Mouse (Mus musculus) testis, adult 2 months (tissue): ENCODE results near the gene Nipsnap2. TPM values are rescaled to one million over a fixed set of nuclear protein-coding genes. Genes with fewer than 3 reads are reported as not detected.
"Not testable (repeated sequence)": the region's sequence is repeated elsewhere in the genome, so short reads cannot be mapped to it uniquely, and the experiment has no call there.

Source experiments
- H3K27ac ChIP-seq: fragments of 200-500 bp; 2 replicates; pipeline ENCODE4 v1.5.1; 2012; ENCODE audit warnings: low read depth, low read length; ENCODE audit not compliant: control insufficient read depth, insufficient read depth
- H3K27me3 ChIP-seq: fragments of 200-500 bp; 2 replicates; pipeline ENCODE4 v1.6.1; 2012; ENCODE audit warnings: mild to moderate bottlenecking, low read length, moderate library complexity; ENCODE audit not compliant: control insufficient read depth, insufficient read depth
- H3K36me3 ChIP-seq: fragments of 200-500 bp; 2 replicates; pipeline ENCODE4 v1.6.1; 2012; ENCODE audit warnings: mild to moderate bottlenecking, low read length; ENCODE audit not compliant: control insufficient read depth, insufficient read depth
- H3K4me1 ChIP-seq: fragments of 200-500 bp; 2 replicates; pipeline ENCODE4 v1.6.1; 2012; ENCODE audit warnings: low read length; ENCODE audit not compliant: control insufficient read depth, insufficient read depth
- H3K4me3 ChIP-seq: fragments of 200-500 bp; 2 replicates; pipeline ENCODE4 v1.5.1; 2012; ENCODE audit warnings: low read depth, mild to moderate bottlenecking, low read length, moderate library complexity, mixed read lengths; ENCODE audit not compliant: control insufficient read depth
- CTCF ChIP-seq: fragments of 200-500 bp; IDR thresholded peaks from 2 replicates; pipeline ENCODE4 v1.5.1; 2012; ENCODE audit warnings: low read depth, mild to moderate bottlenecking, inconsistent platforms, low read length, moderate library complexity; ENCODE audit not compliant: control insufficient read depth, insufficient read depth, insufficient replicate concordance
- POLR2A ChIP-seq: fragments of 200-500 bp; IDR thresholded peaks from 2 replicates; pipeline ENCODE4 v1.6.1; 2012; ENCODE audit warnings: low read depth, mild to moderate bottlenecking, inconsistent platforms, low read length, moderate library complexity; ENCODE audit not compliant: control insufficient read depth
- polyA plus RNA-seq: library from polyadenylated mRNA; depleted of rRNA; stranded (reverse); fragments of >200 nt; gene quantifications from 2 replicates; pipeline ENCODE4 v1.2.3, GENCODE M21; 2012; rRNA removed

Gene Nipsnap2
- polyA plus RNA-seq, 1 experiment = 15.6 TPM

DNA sequence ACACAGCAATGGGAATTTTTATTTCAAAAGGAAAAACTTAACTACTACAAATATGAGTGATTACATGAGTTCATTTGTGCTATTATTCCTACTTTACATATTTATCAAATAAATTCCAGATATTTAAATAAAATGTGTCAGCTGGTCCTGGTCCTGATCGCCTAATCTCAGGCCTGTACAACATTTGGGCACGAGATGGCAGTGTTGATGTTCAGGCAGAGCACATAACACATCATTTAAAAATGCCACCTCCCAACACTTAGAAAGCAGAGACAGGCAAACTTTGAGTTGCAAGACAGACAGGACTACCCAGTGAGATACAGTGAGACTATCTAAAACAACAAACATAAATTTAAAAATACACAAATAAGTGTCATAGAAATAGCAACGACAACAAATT is 57.3 kb downstream of the Nipsnap2 start:
- Histone ChIP-seq H3K36me3 (no peaks in the 10 kb centered on the region), H3K4me1 (peaks cover 10% of the 10 kb centered on the region), H3K27ac (no peak overlapping the region), H3K27me3 (no peaks in the 10 kb centered on the region), H3K4me3 (no peak overlapping the region)
- TF ChIP-seq POLR2A (no peak), CTCF (no peak; the same call in 1 of the 2 replicates)

GRCm38 (mm10) chr5:129785235-129785870 is 60.5 kb downstream of the Nipsnap2 start:
- TF ChIP-seq CTCF (no peak), POLR2A (no peak)

GRCm38 (mm10) chr5:129786161-129786560 is 61.3 kb downstream of the Nipsnap2 start:
- H3K27ac ChIP-seq = no peak overlapping the region
- H3K4me1 ChIP-seq = peaks cover 2% of the 10 kb centered on the region
- no peaks in the 10 kb centered on the region for H3K27me3 ChIP-seq
- TF ChIP-seq CTCF (no peak), POLR2A (no peak)
- peak overlapping the region; percentile 99 for H3K4me3 ChIP-seq
- H3K36me3 ChIP-seq = no peaks in the 10 kb centered on the region; the same call in 1 of the 2 replicates

More at GRCm38 (mm10) chr5:129785235-129785870, 60.5 kb downstream of the Nipsnap2 start:
- Histone ChIP-seq H3K27ac (no peak overlapping the region), H3K4me1 (peaks cover 2% of the 10 kb centered on the region), H3K4me3 (no peak overlapping the region), H3K36me3 (no peaks in the 10 kb centered on the region; the same call in 1 of the 2 replicates), H3K27me3 (no peaks in the 10 kb centered on the region)

DNA sequence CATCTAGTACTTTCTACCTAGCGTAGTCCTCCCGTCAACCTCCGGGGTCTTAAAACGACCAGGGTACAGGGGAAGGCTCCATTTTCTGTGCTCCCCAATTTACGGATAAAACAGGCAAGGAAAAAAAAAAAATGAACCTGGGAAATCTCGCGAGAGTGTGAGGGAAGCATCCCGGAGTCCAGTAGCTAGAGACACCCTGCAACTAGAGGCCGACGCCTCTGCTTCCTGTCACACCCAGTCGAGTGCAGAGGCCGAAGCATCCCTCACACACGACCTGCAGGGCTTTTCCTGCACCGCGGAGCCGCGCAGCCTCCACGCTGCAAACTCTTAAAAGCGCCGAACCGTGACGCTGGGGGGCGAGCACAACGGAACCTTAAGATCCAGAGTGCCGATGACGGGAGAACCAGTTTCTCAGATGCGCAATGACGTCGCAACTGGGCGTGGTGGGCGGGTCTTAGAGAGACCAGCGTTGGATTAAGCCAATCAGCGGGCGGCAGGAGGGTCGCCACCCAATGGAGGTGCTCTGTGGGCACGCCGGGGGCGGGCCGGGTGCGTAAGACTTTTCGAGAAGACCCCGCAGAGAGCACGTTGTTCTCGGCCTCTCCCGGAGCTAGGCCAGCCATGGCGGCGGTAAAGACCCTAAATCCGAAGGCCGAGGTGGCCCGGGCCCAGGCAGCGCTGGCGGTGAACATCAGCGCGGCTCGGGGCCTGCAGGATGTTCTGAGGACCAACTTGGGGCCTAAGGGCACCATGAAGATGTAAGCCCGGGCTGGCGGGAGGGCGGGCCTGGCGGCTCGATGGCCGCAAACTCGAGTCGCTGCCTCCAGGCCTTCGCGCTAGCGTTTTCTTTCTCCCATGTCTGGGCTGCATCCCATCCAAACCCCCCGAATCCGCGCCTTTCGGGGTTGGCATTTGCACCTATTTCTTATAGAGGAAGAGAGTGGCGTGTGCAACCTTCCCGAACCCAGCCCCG is 62.2 kb downstream of the Nipsnap2 start, which contains the start of gene Psph:
Gene Psph, minus strand, starts transcription at position 632 of the 973 bp plus-strand sequence.
- TF ChIP-seq CTCF = no peak
- TF ChIP-seq POLR2A = peak; percentile 76
- Histone ChIP-seq H3K27ac (peak within 1 kb of the TSS; percentile 96), H3K36me3 (peaks cover 2% of the 10 kb centered on the region), H3K4me3 (peak within 1 kb of the TSS; percentile 99), H3K4me1 (peaks cover 2% of the 10 kb centered on the region), H3K27me3 (no peaks in the 10 kb centered on the region)

DNA sequence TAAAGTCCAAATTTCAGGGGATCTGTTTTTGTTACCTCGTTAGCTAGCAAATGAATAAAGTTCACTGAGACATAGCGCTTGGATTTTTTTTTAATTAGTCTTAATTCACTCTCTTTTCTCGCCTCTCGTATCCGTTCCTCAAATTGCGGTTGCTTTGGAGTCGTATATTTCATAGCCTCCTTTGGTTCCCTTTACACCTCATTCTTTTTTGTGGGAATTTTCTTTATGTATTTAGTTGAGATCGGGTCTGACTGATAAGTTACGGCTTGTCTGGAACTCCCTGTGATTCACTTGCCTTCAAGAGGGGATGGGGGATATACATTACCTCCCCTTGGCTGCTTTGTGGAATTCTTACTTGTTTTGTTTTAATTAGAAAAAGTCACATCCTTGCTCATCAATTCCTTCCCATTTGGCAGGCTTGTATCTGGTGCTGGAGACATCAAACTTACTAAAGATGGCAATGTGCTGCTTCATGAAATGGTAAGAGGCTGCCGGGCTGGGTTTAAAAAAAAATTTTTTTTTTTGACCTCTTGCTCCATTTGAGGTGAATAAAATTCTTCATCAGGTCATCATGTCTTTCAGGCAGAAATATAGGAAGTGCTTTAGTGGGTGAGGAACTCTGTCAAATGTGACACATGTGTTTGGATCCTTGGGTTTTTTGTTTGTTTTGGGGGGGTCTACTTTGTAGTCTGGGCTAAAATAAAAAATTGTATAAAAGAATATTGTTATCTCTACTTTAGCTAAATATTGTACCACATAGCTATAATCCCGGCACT is 63.1 kb downstream of the Nipsnap2 start:
- peaks cover 3% of the 10 kb centered on the region for H3K36me3 ChIP-seq
- peak overlapping the region; percentile 99 for H3K4me3 ChIP-seq
- peak overlapping the region; percentile 96; the same call in 1 of the 2 replicates for H3K27ac ChIP-seq
- TF ChIP-seq CTCF (no peak), POLR2A (no peak)
- H3K27me3 ChIP-seq = no peaks in the 10 kb centered on the region
- H3K4me1 ChIP-seq = peaks cover 2% of the 10 kb centered on the region

GRCm38 (mm10) chr5:129790591-129790990 is 65.7 kb downstream of the Nipsnap2 start:
- not testable (repeated sequence) for H3K27ac ChIP-seq

More at GRCm38 (mm10) chr5:129790591-129790990, 65.7 kb downstream of the Nipsnap2 start:
- H3K4me3 ChIP-seq, H3K4me1 ChIP-seq, H3K27me3 ChIP-seq, H3K36me3 ChIP-seq: not testable (repeated sequence)

Other genes starting within 250 kb of the Nipsnap2 start
- 34.1 and 37.5 TPM in 2 replicates for gene Sfswap, start 223.8 kb upstream of the Nipsnap2 start, polyA plus RNA-seq
- 0.93 and 1.2 TPM in 2 replicates for gene Mmp17, start 140.9 kb upstream of the Nipsnap2 start, polyA plus RNA-seq
- 0.94 and 1.3 TPM in 2 replicates for gene Zfp11, start 55.0 kb upstream of the Nipsnap2 start, polyA plus RNA-seq
- 5.7 and 10.6 TPM in 2 replicates for gene Sept14, start 16.6 kb upstream of the Nipsnap2 start, polyA plus RNA-seq
- gene Mrps17, start 9.6 kb upstream of the Nipsnap2 start, polyA plus RNA-seq = 44.4 and 62.7 TPM in 2 replicates
- 14.3 and 20.9 TPM in 2 replicates for gene Psph, start 62.4 kb downstream of the Nipsnap2 start, polyA plus RNA-seq
- 3.9 and 5.2 TPM in 2 replicates for gene Sumf2, start 121.9 kb downstream of the Nipsnap2 start, polyA plus RNA-seq
- 239 and 241 TPM in 2 replicates for gene Chchd2, start 162.4 kb downstream of the Nipsnap2 start, polyA plus RNA-seq
- gene Zbed5, start 170.7 kb downstream of the Nipsnap2 start, polyA plus RNA-seq = 4.6 and 5.4 TPM in 2 replicates
- gene Phkg1, start 173.5 kb downstream of the Nipsnap2 start, polyA plus RNA-seq = 0.20 and 0.35 TPM in 2 replicates
- 777 and 877 TPM in 2 replicates for gene Nupr1l, start 183.5 kb downstream of the Nipsnap2 start, polyA plus RNA-seq
- 12.2 and 19.9 TPM in 2 replicates for gene Vkorc1l1, start 216.9 kb downstream of the Nipsnap2 start, polyA plus RNA-seq